ENCODE assay signal across 8 mouse cellular contexts in the genomic region with DNA sequence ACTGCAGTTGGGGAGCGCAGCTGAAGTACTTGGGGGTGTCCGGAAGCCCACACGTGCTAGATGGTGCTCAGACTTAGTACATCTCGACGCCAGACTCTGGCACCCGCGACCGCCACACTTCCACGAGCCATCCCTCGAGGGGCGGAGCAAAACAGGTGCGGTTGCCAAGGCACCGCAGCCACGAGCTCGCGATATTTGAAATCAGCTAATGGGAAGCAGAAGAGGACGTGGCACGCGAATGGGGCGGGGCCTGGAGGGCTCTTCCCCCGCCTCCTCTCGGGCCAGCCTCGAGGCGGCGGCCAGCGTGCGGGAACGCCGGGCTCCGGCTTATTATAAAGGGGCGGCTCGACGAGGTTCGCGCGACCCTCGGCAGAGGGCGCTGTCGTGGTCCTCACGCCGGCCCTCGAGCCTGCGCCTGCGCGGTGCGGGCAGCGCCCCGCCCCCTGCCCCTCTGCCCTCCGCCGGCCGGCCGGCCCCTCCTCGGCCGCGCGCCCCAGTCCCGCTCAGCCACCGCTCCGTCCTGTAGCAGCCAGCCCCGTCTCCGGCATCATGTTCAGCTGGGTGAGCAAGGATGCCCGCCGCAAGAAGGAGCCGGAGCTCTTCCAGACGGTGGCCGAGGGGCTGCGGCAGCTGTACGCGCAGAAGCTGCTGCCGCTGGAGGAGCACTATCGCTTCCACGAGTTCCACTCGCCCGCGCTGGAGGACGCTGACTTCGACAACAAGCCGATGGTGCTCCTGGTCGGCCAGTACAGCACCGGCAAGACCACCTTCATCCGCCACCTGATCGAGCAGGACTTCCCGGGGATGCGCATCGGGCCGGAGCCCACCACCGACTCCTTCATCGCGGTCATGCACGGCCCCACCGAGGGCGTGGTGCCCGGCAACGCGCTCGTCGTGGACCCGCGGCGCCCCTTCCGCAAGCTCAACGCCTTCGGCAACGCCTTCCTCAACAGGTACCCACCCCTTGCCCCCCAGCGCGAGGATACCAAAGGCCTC. TPM values are rescaled to one million over a fixed set of nuclear protein-coding genes. Genes with fewer than 3 reads are reported as not detected.
A peak's percentile ranks its signal among the peaks of the same experiment; 100 is the strongest.
DNase-seq lines count a peak whose midpoint lies in the region; ATAC-seq lines count a peak whose summit lies in the region.

Ehd1 (plus strand) TSS at position 300 of the 996 bp plus-strand sequence.

- H3K36me3 ChIP-seq in megakaryocyte, embryonic 14.5 days (replicated peaks; ENCODE audit: low read length): peaks cover 43% of the 10 kb centered on the region

- peak; percentile 100 for DNase-seq in ZHBTc4 (ENCODE audit: low read depth, low spot score)
- DNase-seq in gastrocnemius, adult 8-10 months (ENCODE audit: low spot score in 2 of 2): peak; percentile 99
- peak; percentile 92 for DNase-seq in hindlimb bud, embryonic 11.5 days (ENCODE audit: extremely low spot score, low read depth, low spot score)
- peak; percentile 85 to 97 for DNase-seq in left cerebral cortex, adult 8-10 months (ENCODE audit: low spot score in 2 of 2)
- peak; percentile 97 to 98 for DNase-seq in right cerebral cortex, postnatal 10 days (ENCODE audit: low spot score in 2 of 2)
- DNase-seq in urinary bladder, postnatal 25 days (ENCODE audit: low spot score): peak; percentile 97

- H3K4me3 ChIP-seq in megakaryocyte, embryonic 14.5 days (replicated peaks): peak within 1 kb of the TSS; percentile 100

- H3K4me1 ChIP-seq in megakaryocyte, embryonic 14.5 days: peaks cover 73% of the 10 kb centered on the region

- no peaks in the 10 kb centered on the region for H3K9me3 ChIP-seq in megakaryocyte, embryonic 14.5 days

- H3K27me3 ChIP-seq in megakaryocyte, embryonic 14.5 days (replicated peaks): no peaks in the 10 kb centered on the region

- ATAC-seq in common myeloid progenitor, adult 5-6 weeks (replicated peaks; ENCODE audit: low read depth, poor library complexity, severe bottlenecking): peak; percentile 91

RNA-seq across cellular contexts. Expression of gene Ehd1, which starts in this region (rescaled TPM):
- total RNA-seq in common myeloid progenitor, adult 5-6 weeks (2017): 15.6 and 16.8 TPM in 2 replicates
- total RNA-seq in gastrocnemius, adult 8-10 months (2022): 10 to 100 TPM; 24.1 to 29.2 (median 26.5) TPM
- total RNA-seq in left cerebral cortex, adult 8-10 months (2022): 10 to 100 TPM; 31.0 to 36.8 (median 35.8) TPM
- 474 and 728 TPM in 2 replicates for polyA plus RNA-seq in megakaryocyte, embryonic 14.5 days (2012; ENCODE audit: insufficient read depth, low replicate concordance)

Comparison
In these comparisons a context has a peak if more than half of its experiments do, and no peak if none do; other contexts are left out.
1. Peak in every context shown above with its lines: DNase-seq, ATAC-seq and H3K4me3 ChIP-seq.